Mouse (Mus musculus): ENCODE data around the gene Atp2b2.

The Atp2b2 gene

GRCm38 (mm10) chr6:113936811-113937508 is 105.5 kb downstream of the Atp2b2 start:
- no peak for DNase-seq

GRCm38 (mm10) chr6:113936111-113936510 is 106.3 kb downstream of the Atp2b2 start:
- no peak for DNase-seq

GRCm38 (mm10) chr6:113934692-113935091 is 107.7 kb downstream of the Atp2b2 start:
- DNase-seq, result no peak

- DNase-seq, result no peak
Measured at GRCm38 (mm10) chr6:113933261-113934151, 108.9 kb downstream of the Atp2b2 start.

- DNase-seq, result peak; percentile 24
Measured at GRCm38 (mm10) chr6:113929191-113929875, 113.1 kb downstream of the Atp2b2 start.

GRCm38 (mm10) chr6:113923249-113923648 is 119.2 kb downstream of the Atp2b2 start:
- DNase-seq, result no peak

GRCm38 (mm10) chr6:113920466-113920865 is 121.9 kb downstream of the Atp2b2 start:
- no peak for DNase-seq

- no peak for DNase-seq
Measured at GRCm38 (mm10) chr6:113912753-113913152, 129.7 kb downstream of the Atp2b2 start.

GRCm38 (mm10) chr6:113911094-113911493 is 131.3 kb downstream of the Atp2b2 start:
- no peak for DNase-seq

GRCm38 (mm10) chr6:113910411-113911055 is 131.9 kb downstream of the Atp2b2 start:
- DNase-seq, result no peak

GRCm38 (mm10) chr6:113909836-113910235 is 132.6 kb downstream of the Atp2b2 start:
- DNase-seq, result no peak

GRCm38 (mm10) chr6:113908066-113908465 is 134.3 kb downstream of the Atp2b2 start:
- no peak for DNase-seq

GRCm38 (mm10) chr6:113904406-113904805 is 138.0 kb downstream of the Atp2b2 start:
- no peak for DNase-seq

- no peak for DNase-seq
Measured at GRCm38 (mm10) chr6:113896023-113896422, 146.4 kb downstream of the Atp2b2 start.

- DNase-seq, result no peak
Measured at GRCm38 (mm10) chr6:113894008-113894407, 148.4 kb downstream of the Atp2b2 start.

- DNase-seq, result no peak
Measured at GRCm38 (mm10) chr6:113892091-113892674, 150.2 kb downstream of the Atp2b2 start.

- DNase-seq, result peak; percentile 8
Measured at GRCm38 (mm10) chr6:113891225-113891967, 151.0 kb downstream of the Atp2b2 start.

GRCm38 (mm10) chr6:113890858-113891213 is 151.6 kb downstream of the Atp2b2 start:
- no peak for DNase-seq

GRCm38 (mm10) chr6:113890023-113890857 is 152.2 kb downstream of the Atp2b2 start:
- no peak for DNase-seq

- no peak for DNase-seq
Measured at GRCm38 (mm10) chr6:113889180-113889579, 153.2 kb downstream of the Atp2b2 start.

- DNase-seq, result no peak
Measured at GRCm38 (mm10) chr6:113886886-113887285, 155.5 kb downstream of the Atp2b2 start.
